Mouse (Mus musculus) thymus, adult 18-20 months (tissue): ENCODE data around the gene Uqcrq.
"Not testable (repeated sequence)": the region's sequence is repeated elsewhere in the genome, so short reads cannot be mapped to it uniquely, and the experiment has no call there.

Experiments used
- DNase-seq, 2 experiments: peaks; one replicate each; pipeline ENCODE4 v3.0.0; 2022; ENCODE audit warnings: mixed read lengths in 2 of 2

The Uqcrq gene

DNA sequence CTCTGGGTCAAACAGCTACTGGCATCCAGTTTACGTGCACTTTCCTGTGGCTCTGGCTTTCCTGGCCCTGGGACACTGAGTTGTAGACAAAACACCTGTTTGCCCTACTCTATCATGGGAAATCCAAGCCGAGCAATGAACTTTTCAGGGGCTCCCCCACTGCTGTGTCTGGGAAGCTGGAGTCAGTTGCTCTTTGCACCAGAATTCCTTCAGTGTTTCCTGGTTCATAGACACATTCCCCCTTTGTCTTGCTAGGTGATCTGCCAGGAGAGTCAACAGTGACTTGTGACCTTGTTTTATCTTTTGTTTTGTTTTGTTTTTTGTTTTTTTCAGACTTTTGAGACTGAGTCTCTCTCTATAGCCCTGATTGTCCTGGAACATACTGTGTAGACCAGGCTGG, 20.7 kb upstream of the Uqcrq start:
- no peak for DNase-seq

DNA sequence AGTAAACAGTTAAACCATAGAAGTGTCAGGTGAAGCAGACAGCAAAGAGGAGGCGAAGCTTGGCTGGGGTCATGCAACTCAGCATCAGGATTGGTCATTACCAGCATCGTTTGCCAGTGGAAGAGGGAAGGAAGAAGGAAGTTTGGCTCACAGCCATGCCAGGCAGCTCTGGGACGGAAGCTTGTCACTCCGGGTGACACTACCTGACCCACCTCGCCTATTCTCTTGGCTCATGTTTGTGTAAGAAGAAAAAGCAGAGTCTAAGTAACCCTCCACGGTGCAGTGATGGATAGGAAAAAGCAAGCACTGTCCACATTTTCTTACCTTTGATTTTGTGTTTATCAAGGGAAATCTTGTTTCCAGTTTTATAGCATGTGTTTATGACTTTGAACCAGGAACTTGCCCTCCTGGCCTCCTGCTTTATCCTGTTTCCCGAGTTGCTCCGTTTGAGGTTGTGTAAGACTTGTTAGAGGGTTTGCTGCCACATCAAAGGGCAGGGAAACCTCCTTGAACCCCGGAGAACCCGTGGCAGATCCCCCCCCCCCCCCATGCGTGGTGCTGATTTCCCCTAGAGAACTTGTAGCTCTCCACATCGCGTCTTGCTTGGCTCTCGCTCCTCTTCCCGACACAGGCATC, 19.6 kb upstream of the Uqcrq start:
- peak in 1 of 2 experiments; percentile 24 for DNase-seq

DNA sequence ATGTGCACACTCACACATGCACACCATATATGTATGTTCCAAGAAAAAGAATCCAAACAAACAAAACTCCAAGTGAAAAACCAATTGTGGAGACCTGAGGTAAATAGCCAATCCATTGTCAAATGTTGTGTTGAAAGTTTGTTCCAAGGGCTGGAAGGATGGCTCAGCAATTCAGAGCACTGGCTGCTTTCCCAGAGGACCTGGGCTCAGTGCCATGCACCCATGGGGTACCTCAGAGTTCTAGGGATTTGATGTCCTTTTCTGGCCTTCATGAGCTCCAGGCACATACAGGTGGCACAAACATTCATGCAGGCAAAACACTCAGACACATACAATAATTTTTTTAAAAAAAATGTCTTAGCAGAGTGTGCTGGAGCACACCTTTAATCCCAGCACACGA, 17.9 kb upstream of the Uqcrq start:
- no peak for DNase-seq

DNA sequence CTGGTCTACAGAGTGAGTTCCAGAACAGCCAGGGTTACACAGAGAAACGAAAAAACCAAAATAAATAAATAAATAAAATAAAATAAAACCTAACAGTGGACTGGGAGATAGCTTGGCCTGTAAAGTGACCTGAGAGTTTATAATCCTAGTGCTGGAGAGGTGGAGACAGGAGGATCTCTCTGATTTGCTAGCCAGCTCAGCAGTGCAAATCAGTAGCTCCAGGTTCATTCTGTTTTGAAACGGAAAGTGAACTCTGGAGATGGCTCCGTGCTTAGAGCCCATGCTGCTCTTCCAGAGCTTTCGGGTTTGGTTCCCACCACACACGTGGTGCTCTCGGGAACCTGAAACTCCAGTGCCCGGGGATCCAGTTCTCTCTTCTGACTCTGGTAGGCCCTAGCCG, 17.4 kb upstream of the Uqcrq start:
- no peak for DNase-seq

DNA sequence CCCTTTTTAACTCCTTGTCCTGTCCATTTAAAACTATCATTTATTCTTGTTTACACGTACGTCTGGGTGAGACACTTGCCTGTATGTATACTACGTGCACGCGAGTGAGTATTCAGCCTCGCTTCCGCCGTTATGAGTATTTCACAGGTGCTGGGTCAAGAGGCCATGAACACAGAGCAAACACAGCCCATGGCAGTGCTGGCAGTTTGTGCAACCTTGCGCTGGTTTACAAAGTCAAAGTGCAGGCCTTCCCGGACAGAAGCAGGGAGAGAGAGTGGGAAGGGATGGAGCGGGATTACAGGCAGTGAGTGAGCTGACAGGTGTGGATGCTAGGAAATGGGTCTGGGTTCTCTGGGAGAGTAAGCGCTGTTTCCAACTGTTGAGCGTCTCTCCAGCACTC, 15.6 kb upstream of the Uqcrq start:
- DNase-seq, result no peak

DNA sequence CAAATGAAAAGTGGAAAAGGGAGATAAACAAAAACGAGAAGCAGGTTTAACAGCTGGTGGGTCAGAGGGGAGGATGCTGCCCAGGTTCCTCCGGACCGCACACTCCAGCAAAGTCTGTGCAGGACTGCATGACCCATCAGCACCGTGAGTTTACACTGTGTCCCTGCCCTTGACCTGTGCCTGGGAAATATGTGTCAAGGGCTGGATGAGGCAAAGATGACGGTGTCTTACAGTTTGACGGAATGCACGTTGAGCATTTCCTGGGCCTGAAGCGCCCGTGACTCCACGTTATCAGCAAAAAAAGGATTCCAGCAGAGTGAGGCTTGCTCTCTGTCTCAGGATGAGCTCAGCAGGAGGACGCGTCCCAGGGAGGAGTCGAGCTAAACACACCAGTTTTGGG, 14.9 kb upstream of the Uqcrq start:
- DNase-seq, result no peak

DNA sequence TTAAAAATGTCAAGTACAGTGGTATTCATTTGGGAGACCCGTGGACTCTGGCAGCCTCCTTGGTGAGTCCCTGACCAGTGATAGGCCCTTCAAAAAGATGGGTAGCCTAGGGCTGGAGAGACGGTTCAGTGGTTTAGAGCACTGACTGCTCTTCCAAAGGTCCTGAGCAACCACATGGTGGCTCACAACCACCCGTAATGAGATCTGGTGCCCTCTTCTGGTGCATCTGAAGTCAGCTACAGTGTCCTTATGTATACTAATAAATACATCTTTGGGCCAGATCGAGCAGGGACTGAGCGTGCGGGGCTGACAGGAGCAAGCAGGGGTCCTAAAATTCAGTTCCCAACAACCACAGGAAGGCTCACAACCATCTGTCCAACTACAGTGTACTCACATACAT, 13.2 kb upstream of the Uqcrq start:
- DNase-seq, result peak in 1 of 2 experiments; percentile 29

DNA sequence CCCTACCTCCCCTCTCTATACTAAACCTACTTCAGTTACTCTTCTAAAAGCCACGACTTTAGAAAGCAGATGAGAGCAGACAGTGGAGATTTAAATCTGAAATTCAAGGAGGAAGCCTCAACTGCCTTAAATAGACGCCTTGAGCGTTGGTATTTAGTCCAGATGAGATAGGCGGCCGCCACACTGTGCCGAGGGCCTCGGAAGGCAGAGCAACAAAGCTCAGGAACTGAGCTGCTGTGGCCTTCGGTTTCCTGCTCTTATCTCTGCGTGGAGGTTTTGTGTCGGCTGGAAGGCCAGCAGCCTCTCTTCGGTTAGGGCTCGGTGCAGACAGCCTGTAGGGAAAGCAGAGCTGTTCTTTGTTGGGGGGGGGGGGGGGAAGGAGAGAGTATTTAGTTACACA, 11.3 kb upstream of the Uqcrq start:
- peak in 1 of 2 experiments; percentile 13 for DNase-seq

DNA sequence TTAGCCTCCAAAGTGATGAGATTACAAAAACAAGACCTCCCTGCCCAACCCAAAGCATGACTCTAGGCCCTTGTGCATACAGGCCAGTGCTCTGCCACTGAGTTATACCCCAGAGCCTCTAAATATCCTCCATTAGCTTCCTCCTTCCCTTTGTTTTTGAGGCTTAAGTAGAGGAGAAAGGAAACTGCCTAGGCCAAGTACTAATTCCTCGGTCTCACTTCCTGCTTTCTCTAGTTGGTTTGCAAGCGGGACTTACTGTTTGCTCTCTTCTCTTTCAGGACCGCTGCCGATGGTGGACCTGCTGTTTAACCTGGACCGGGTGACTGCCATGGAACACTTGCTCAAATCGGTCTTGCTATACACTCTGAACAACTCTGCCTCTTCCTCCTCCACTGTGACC, 5.7 kb upstream of the Uqcrq start:
- DNase-seq, result no peak

DNA sequence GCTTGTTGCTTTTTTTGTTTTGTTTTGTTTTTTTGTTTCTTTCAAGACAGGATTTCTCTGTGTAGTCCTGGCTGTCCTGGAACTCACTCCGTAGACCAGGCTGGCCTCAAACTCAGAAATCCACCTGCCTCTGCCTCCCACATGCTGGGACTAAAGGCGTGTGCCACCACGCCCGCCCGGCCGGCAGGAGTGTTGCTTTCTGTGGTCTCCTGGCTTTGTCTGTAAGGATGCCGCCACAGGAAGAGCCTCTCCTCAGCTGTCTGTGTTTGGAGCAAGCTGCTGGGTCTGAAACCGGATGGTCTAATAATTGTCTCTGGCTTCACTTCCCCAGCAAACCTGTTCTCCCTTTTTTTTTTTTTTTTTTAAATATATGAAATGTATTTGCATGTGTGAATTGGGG, 4.9 kb upstream of the Uqcrq start:
- no peak for DNase-seq

DNA sequence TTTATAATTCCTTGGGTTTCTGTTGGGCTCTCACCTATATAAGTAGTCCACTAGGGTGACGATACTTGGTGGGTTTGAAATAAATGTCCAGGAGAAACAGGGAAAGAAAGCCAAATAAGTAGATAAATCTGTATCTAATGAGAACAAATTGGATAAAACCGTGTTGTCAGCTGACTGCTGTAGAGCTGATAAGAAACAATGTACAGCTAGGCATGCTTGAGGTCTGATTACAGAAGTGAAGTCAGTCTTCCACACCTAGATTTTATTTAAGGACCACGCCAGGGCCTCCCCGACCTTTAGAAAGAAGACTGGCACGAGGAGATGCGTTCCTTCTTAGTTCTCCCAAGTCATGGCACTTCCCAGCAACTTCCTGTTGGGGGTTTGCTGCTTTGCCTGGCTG, 2.4 kb upstream of the Uqcrq start:
- no peak for DNase-seq

DNA sequence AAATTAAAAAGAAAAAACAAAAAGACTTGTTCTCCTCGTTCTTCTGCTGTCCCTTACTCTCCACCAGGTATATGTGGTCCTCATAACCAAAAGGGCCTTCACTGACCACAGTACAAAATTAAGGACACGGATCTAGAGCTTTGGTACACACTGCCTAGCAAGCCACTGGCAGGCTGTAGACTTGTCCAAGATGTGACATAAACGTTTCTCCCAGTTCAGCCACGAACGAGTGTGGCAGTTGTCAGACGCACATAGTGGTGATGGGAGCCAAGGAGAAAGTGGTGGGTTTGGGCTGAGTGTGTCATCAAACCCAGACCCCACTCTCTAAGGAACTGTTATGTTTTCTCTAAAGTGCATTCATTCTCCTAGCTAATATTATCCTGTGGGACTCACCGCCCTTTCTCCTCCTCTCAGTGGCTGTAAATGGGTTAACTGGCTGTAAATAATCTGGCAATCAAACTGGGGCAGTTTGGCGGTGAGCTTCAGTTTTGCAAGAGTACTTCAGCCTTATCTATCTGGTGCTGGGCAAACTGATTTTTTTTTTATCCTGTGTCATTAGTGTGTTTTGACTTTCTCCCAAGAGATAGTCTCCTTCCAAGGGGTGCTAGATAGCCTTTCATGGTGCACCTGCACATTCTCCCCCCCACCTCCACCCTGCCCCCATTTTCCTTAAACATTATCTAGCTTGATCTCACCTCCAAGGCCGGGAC, 871 bp upstream of the Uqcrq start:
- DNase-seq, result no peak

DNA sequence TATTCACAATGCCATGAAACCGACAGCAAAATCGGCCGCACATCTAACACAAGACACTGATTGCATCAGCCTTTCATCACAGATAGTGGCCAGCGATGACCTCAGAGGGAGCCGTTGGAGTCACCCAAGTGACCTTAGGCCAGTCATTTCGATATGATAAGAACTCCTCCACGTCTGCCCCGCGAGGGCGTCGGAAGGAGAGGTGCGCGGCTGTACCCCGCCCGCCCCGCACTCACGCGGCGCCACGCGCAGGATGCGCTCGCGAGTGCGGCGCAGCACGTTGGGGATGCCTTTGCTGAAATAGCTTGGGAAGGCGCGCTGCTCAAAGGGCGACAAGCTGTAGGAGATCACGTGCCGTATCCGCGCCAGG, 346 bp downstream of the Uqcrq start:
- DNase-seq, result no peak

DNA sequence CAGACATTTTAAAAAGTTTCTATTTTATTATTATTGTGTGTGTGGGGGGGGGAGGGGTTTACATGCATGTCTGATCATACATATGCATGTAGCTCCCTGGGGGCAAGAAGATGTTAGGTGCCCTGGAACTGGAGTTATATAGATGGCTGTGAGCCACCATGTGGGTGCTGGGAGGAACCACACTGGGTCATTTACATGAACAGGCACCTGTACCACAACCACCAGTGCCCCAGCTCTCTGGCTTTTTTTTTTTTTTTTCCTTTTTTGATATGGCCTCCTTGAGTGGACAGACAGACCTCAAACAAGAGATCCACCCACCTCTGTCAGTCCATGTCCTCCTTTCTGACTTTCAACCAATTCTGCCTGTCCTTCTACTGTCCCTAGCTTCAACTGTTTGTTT, 1.4 kb downstream of the Uqcrq start:
- DNase-seq, result no peak

DNA sequence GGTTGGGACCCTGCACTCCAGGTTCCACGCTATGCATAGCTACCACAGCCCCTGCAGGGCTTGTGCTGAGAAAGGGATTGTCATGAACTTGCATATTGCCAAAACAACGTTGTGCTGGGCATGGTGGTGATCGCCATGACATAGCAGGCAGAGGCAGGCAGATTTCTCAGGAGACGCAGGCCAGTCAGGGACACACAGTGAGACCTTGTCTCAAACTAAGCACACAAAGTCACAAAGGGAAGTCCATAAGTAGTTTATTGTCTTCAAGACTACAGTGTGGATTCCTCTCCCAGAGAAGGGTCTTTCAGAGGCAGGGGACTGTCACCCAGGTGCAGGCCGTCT, 1.9 kb downstream of the Uqcrq start:
- no peak for DNase-seq

DNA sequence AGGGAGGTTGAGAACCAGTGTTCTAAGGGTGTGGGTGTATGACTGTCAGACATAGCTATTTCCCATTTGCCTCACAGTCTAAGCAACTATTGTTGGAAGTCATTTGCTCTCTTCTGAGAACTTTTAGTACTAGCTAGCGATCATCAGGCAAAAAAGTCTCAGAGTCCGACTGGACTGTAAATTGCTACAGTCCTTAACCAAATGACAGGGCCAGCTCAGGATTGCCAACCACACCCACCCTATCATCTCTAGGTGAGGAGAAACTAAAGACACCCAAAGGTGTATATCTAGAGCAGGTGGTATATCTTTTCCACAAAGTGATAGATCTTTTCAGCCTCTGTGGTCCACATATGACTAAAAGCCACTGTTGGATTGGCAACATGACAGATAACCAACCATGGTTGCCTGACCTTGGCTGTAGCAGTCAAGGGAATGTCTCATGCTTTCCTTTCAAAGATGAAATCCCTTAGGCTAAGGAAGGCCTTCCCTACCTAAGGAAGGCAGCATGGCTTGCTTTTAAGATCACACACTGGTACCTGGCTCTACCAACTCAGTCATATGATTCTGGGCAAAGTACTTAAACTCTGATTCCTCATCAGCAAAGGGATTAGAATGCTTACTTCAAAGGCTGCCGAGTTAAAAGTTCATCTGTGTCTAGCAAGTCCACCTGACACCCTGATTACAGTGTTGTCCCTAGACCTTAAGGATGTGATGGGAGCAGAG, 2.5 kb downstream of the Uqcrq start:
- DNase-seq, result no peak

DNA sequence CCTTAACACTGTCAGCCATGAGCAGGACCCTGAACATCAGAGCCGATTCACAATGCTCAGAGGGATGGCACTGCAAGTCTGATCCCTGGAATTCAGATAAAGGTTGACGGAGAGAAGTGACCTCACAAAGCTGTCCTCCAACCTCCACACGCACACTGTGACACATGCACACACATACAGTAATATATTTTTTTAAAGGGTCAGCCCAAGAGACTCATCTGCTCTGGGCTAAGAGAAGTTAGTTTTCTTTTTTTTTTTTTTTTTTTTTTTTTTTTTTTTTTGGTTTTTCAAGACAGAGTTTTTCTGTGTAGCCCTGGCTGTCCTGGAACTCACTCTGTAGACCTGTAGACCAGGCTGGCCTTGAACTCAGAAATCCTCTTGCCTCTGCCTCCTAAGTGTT, 3.7 kb downstream of the Uqcrq start:
- DNase-seq, result not testable (repeated sequence)

DNA sequence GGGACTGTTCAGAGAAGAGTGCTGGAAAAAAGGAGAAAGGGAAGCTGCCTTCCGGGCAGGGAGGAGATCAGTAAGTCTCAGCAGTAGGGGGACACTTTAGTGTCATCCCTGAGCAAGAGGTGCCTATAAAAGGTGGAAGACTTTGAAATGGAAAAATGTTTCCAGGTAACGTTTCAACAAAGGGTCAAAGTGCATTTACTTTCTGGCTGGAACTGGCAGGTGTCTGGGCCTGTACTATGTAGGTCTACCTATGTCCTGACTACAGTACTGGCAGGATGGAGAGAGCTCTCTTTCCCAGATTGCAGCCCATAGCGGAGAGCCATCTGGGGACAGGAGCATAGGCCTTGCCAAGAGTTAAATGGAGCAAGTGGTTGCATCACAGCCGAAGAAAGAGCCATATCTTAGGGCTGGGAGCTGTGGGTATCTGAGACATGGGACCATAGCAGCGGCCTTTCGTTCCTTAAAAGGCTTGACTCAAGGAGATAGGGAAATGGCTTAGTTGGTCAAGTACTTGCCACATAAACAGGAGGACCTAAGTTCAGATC, 4.8 kb downstream of the Uqcrq start:
- no peak for DNase-seq

DNA sequence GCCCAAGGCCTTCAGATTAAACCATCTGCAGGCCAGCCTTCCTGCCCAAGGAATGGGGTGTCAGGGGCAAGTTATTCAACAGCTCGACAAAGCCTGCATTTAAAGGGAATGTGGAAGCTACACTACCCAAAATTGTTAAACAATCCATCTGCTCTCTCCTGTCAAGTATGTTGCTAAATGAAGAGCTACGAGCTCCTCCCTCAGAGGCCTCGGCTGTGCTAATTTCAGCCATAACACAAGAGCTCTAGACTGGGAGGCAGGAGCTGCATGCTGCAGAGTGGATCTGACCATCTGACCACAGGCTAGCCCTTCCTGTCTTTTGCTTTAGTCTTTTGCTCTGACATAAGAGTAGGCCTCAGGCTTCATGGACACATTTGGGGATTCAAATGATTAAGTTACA, 5.4 kb downstream of the Uqcrq start:
- no peak for DNase-seq

DNA sequence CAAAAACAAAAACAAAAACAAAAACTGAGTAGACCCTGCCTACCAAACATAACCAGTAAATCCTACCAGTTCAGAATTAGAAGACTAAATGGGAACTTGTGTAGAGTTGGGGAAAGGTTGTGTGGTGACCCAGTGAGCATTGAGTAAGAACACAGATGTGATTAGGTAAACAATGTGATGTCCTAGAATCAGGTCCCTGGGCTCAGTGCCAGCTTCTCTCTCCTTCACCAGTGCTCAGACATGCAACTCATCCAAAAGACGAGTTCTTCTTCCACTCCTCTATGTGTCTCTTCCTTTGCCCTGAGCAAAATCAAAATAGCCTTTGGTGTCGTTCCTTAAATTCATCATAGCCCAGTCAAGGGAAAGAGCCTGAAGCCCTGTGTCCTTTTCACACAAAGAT, 5.8 kb downstream of the Uqcrq start:
- DNase-seq, result no peak

DNA sequence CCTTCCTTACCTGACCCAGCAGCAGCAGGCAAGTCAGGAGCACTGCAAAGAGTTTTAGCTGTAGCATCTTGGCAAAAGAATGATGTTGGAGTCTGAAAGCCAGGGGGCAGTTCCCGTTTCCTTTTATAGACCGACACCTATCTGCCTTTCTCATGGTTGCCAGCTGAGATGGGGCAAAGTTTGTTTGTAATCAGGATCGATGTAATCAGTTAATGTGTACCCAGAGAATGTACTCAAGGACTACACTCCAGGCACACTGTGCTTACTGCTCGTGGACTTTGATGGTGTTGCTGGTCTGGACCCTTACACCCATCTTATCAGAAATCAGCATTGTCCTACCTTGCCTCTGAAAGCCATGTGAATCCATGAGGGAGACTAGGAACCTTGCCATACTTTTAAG, 7.6 kb downstream of the Uqcrq start, which contains the start of gene Leap2:
Leap2 (minus strand) TSS at position 135 of the 400 bp plus-strand sequence.
- DNase-seq, result no peak

DNA sequence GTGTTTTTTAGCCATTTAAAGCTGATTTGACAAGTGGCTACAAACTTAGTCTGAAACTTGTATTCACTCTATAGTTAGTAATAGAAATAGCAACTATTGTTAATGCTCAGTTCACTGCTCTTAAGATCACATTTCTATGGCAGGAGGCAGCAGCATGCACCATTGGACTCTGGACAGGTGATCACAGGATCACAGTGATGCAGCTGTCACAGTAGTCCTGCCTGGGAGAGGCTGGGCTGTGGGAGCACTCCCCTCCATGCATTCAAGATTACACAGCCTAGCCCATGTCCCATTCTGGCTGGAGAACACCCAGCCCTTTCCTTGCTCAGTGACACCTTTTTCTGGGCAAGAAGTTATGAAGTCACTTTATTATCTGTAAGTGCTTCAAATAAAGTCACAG, 12.6 kb downstream of the Uqcrq start:
- no peak for DNase-seq

DNA sequence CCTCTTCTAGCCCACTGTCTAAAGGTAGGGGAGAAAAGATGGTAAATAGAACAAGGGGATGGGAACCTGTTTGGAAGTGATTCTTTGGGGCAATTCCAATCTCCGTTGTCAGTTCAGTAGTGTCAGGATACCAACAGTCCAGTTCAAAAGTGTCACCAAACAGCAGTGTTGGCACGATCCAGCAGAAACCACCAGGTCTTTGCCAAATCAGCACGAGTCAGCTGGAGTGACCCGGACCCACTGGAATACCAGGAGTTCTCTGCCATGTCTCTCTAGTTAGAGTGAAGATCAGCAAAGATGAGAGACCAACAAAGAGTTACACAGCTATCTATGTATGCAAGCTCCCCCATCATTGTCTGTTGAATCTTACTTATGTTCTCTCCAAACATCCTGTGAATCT, 16.8 kb downstream of the Uqcrq start:
- DNase-seq, result no peak

DNA sequence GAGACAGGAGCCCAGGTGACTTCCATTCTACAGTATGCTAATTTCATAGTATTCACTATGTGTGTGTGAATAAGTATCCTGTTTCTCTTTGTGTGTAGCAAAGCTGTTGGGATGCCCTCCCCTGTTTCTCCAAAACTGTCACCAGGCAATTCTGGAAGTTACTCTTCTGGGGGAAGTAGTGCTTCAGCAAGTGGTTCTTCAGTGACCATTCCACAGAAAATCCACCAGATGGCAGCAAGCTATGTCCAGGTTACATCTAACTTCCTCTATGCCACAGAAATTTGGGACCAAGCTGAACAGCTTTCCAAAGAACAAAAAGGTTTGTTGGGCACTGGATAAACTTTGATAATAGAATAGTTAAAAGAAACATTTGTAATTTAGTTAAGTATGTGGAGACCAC, 18.9 kb downstream of the Uqcrq start:
- no peak for DNase-seq
